In genomic region chr19:24030511-24030870, GRCm38 (mm10) we compare ENCODE assay signal across 8 mouse cellular contexts. TPM values are rescaled to one million over a fixed set of nuclear protein-coding genes. Genes with fewer than 3 reads are reported as not detected.
A peak's percentile ranks its signal among the peaks of the same experiment; 100 is the strongest.
DNase-seq lines count a peak whose midpoint lies in the region; ATAC-seq and TF ChIP-seq lines count a peak whose summit lies in the region.

No protein-coding gene starts in this region.

- H3K36me3 ChIP-seq in erythroblast, embryonic 14.5 days (ENCODE audit: control insufficient read depth) = no peaks in the 10 kb centered on the region
- no peaks in the 10 kb centered on the region for H3K36me3 ChIP-seq in forebrain, embryonic 14.5 days (ENCODE audit: control insufficient read depth, insufficient read depth, low read length)
- H3K36me3 ChIP-seq in hindbrain, postnatal 0 days (ENCODE audit: insufficient read depth, low read length) = no peaks in the 10 kb centered on the region
- H3K36me3 ChIP-seq in liver, embryonic 12.5 days = no peaks in the 10 kb centered on the region

- TF ChIP-seq POLR2A in olfactory bulb, adult 2 months (IDR thresholded peaks at IDR 0.05; ENCODE audit: insufficient read depth, low read depth, low read length) = no peak

- under 1% methylated on average over 47 of the region's 49 CpGs for WGBS in forebrain, embryonic 14.5 days
- WGBS in hindbrain, postnatal 0 days = under 1% methylated on average over 35 of the region's 49 CpGs
- under 1% methylated on average over 19 of the region's 49 CpGs for WGBS in liver, embryonic 12.5 days (ENCODE audit: insufficient replicate concordance)
- 25% methylated on average over 49 of the region's 49 CpGs for WGBS in olfactory bulb, adult 2 months

- H3K9ac ChIP-seq in forebrain, embryonic 14.5 days (ENCODE audit: low read length) = peak overlapping the region; percentile 69
- H3K9ac ChIP-seq in hindbrain, postnatal 0 days (replicated peaks; ENCODE audit: low read length) = peak overlapping the region; percentile 68
- no peak overlapping the region for H3K9ac ChIP-seq in liver, embryonic 12.5 days

- peaks cover 58% of the 10 kb centered on the region for H3K27me3 ChIP-seq in erythroblast, embryonic 14.5 days (ENCODE audit: control insufficient read depth)
- H3K27me3 ChIP-seq in forebrain, embryonic 14.5 days (replicated peaks; ENCODE audit: control insufficient read depth, insufficient read depth, low read length) = peaks cover 13% of the 10 kb centered on the region
- no peaks in the 10 kb centered on the region; the same call in 1 of the 2 replicates for H3K27me3 ChIP-seq in hindbrain, postnatal 0 days (ENCODE audit: insufficient read depth, low read length)
- H3K27me3 ChIP-seq in liver, embryonic 12.5 days (replicated peaks) = peaks cover 63% of the 10 kb centered on the region

- no peaks in the 10 kb centered on the region for H3K4me1 ChIP-seq in erythroblast, embryonic 14.5 days (ENCODE audit: control insufficient read depth)
- H3K4me1 ChIP-seq in forebrain, embryonic 14.5 days (ENCODE audit: control insufficient read depth, insufficient read depth, low read length) = peaks cover 8% of the 10 kb centered on the region
- no peaks in the 10 kb centered on the region for H3K4me1 ChIP-seq in hindbrain, postnatal 0 days (ENCODE audit: insufficient read depth, low read length)
- H3K4me1 ChIP-seq in liver, embryonic 12.5 days = 0 out of 2 replicates have a peak, but pooled peaks cover 4% of the 10 kb centered on the region
- peaks cover 13% of the 10 kb centered on the region for H3K4me1 ChIP-seq in olfactory bulb, adult 2 months (ENCODE audit: control insufficient read depth, insufficient read depth, low read length)

- H3K4me3 ChIP-seq in erythroblast, embryonic 14.5 days (replicated peaks) = peak overlapping the region; percentile 23
- peak overlapping the region; percentile 54 for H3K4me3 ChIP-seq in forebrain, embryonic 14.5 days (ENCODE audit: low read depth, low read length)
- H3K4me3 ChIP-seq in hindbrain, postnatal 0 days (ENCODE audit: low read length) = peak overlapping the region; percentile 79
- H3K4me3 ChIP-seq in liver, embryonic 12.5 days = peak overlapping the region; percentile 48
- H3K4me3 ChIP-seq in olfactory bulb, adult 2 months (ENCODE audit: insufficient read depth, low read depth, low read length) = peak overlapping the region; percentile 71

- TF ChIP-seq CTCF in hindbrain, postnatal 0 days (IDR thresholded peaks at IDR 0.05; ENCODE audit: low read depth) = peak; percentile 16; the same call in 1 of the 2 replicates
- TF ChIP-seq CTCF in olfactory bulb, adult 2 months (IDR thresholded peaks at IDR 0.05; ENCODE audit: insufficient read depth, low read depth, low read length) = no peak

- H3K27ac ChIP-seq in forebrain, embryonic 14.5 days (ENCODE audit: low read depth, low read length) = no peak overlapping the region
- peak overlapping the region; percentile 69; the same call in 1 of the 2 replicates for H3K27ac ChIP-seq in hindbrain, postnatal 0 days
- H3K27ac ChIP-seq in liver, embryonic 12.5 days = no peak overlapping the region
- no peak overlapping the region for H3K27ac ChIP-seq in olfactory bulb, adult 2 months (ENCODE audit: insufficient read depth, low read depth, low read length)

- ATAC-seq in erythroblast, adult 5-6 weeks (replicated peaks; ENCODE audit: low FRiP score, poor library complexity, severe bottlenecking) = no peak
- peak; percentile 75 for ATAC-seq in forebrain, embryonic 14.5 days
- ATAC-seq in hindbrain, postnatal 0 days = peak; percentile 74
- no peak for ATAC-seq in liver, embryonic 12.5 days
- no peak for ATAC-seq in erythroid progenitor cell, adult 5-6 weeks (replicated peaks; ENCODE audit: low FRiP score, poor library complexity, severe bottlenecking)

- H3K9me3 ChIP-seq in erythroblast, embryonic 14.5 days (ENCODE audit: control insufficient read depth, low read length) = no peaks in the 10 kb centered on the region
- no peaks in the 10 kb centered on the region for H3K9me3 ChIP-seq in forebrain, embryonic 14.5 days (replicated peaks; ENCODE audit: control insufficient read depth, low read length)
- no peaks in the 10 kb centered on the region for H3K9me3 ChIP-seq in hindbrain, postnatal 0 days (ENCODE audit: low read length)
- H3K9me3 ChIP-seq in liver, embryonic 12.5 days (replicated peaks) = no peaks in the 10 kb centered on the region

- peak overlapping the region; percentile 95 for H3K4me2 ChIP-seq in forebrain, embryonic 14.5 days (ENCODE audit: low read length)
- H3K4me2 ChIP-seq in hindbrain, postnatal 0 days (ENCODE audit: low read depth, low read length) = peak overlapping the region; percentile 92
- peak overlapping the region; percentile 65 for H3K4me2 ChIP-seq in liver, embryonic 12.5 days

- DNase-seq in adrenal gland, postnatal 25 days = peak; percentile 44
- DNase-seq in forebrain, embryonic 14.5 days (ENCODE audit: low spot score) = peak; percentile 55
- peak; percentile 63 for DNase-seq in hindbrain, postnatal 0 days (ENCODE audit: low spot score)

RNA-seq across cellular contexts. Expression of gene Fam189a2, which starts 0.3 kb away (rescaled TPM):
- polyA plus RNA-seq in erythroblast, embryonic 14.5 days (2012) = not detected in 2 replicates
- not detected in 2 replicates for total RNA-seq in erythroblast, adult 5-6 weeks (2015; ENCODE audit: low replicate concordance)
- total RNA-seq in erythroblast, adult 5-6 weeks (2017; ENCODE audit: low replicate concordance) = not detected in 2 replicates
- 6.2 and 7.3 TPM in 2 replicates for total RNA-seq in adrenal gland, postnatal 25 days (2021)
- polyA plus RNA-seq in forebrain, embryonic 14.5 days (2014; fragmentation: Nextera tagmentation; extraction: Ambion mirVana) = 0.80 and 1.1 TPM in 2 replicates
- total RNA-seq in hindbrain, postnatal 0 days (2014; rRNA removed) = 12.8 and 16.9 TPM in 2 replicates
- polyA plus RNA-seq in hindbrain, postnatal 0 days (2015; fragmentation: Nextera tagmentation; extraction: Ambion mirVana) = 2.7 and 2.9 TPM in 2 replicates
- polyA plus RNA-seq in liver, embryonic 12.5 days (2016; fragmentation: Nextera tagmentation; extraction: Ambion mirVana) = 0.11 TPM in 1 of 2 replicates, not detected in the other
- not detected in 2 replicates for polyA plus RNA-seq in olfactory bulb, adult 2 months (2012; ENCODE audit: insufficient read depth, insufficient read length, low replicate concordance, missing spikeins)
- not detected in 2 replicates for total RNA-seq in erythroid progenitor cell, adult 5-6 weeks (2015; ENCODE audit: low replicate concordance)
- not detected in 2 replicates for total RNA-seq in erythroid progenitor cell, adult 5-6 weeks (2017; ENCODE audit: low replicate concordance)

Comparison
In these comparisons a context has a peak if more than half of its experiments do, and no peak if none do; other contexts are left out.
1. H3K4me3 ChIP-seq: peak in every context shown above with its lines; median percentile 79 in hindbrain, postnatal 0 days; 71 in olfactory bulb, adult 2 months; 54 in forebrain, embryonic 14.5 days; 48 in liver, embryonic 12.5 days; 23 in erythroblast, embryonic 14.5 days.
2. ATAC-seq: peak in forebrain, embryonic 14.5 days (single experiment) and hindbrain, postnatal 0 days (single experiment); none in erythroblast, adult 5-6 weeks (single experiment), liver, embryonic 12.5 days (single experiment) and erythroid progenitor cell, adult 5-6 weeks (single experiment).
3. Peak in every context shown above with its lines, with median percentiles within 50 percentile points of each other: DNase-seq and H3K4me2 ChIP-seq.